Mouse (Mus musculus): ENCODE results near the gene Iglon5. TPM values are rescaled to one million over a fixed set of nuclear protein-coding genes. Genes with fewer than 3 reads are reported as not detected.
A peak's percentile ranks its signal among the peaks of the same experiment; 100 is the strongest.

The Iglon5 gene
- polyA plus RNA-seq, 1 experiment from 2014 or later = not detected

- H3K27me3 ChIP-seq (replicated peaks; ENCODE audit: insufficient read depth, low read length) = no peaks in the 10 kb centered on the region
- no peak overlapping the region for H3K9ac ChIP-seq (replicated peaks; ENCODE audit: low read depth)
- WGBS = 0% methylated on average over 5 of the region's 13 CpGs
- H3K4me2 ChIP-seq (replicated peaks; ENCODE audit: low read depth, low read length) = peak overlapping the region; percentile 59
- H3K36me3 ChIP-seq (ENCODE audit: insufficient read depth, low read length) = no peaks in the 10 kb centered on the region
- H3K9me3 ChIP-seq (ENCODE audit: low read length) = no peaks in the 10 kb centered on the region
- peak; percentile 14 for DNase-seq (ENCODE audit: low spot score)
- no peak overlapping the region for H3K27ac ChIP-seq (ENCODE audit: low read length)
- H3K4me1 ChIP-seq (ENCODE audit: insufficient read depth, low read depth, low read length) = no peaks in the 10 kb centered on the region
- ATAC-seq = peak; percentile 57
- no peak for TF ChIP-seq EP300 (IDR thresholded peaks at IDR 0.05)
- TF ChIP-seq CTCF (IDR thresholded peaks at IDR 0.05) = no peak
- H3K4me3 ChIP-seq (ENCODE audit: low read depth, low read length) = peak overlapping the region; percentile 31
Measured at GRCm38 (mm10) chr7:43490182-43490584, 308 bp upstream of the Iglon5 start.

- H3K4me3 ChIP-seq (ENCODE audit: low read depth, low read length) = no peak overlapping the region
- TF ChIP-seq EP300 (IDR thresholded peaks at IDR 0.05) (no peak), CTCF (IDR thresholded peaks at IDR 0.05) (no peak)
- H3K9ac ChIP-seq (replicated peaks; ENCODE audit: low read depth) = no peak overlapping the region
- no peak overlapping the region for H3K27ac ChIP-seq (ENCODE audit: low read length)
- no peaks in the 10 kb centered on the region for H3K9me3 ChIP-seq (ENCODE audit: low read length)
- H3K4me1 ChIP-seq (ENCODE audit: insufficient read depth, low read depth, low read length) = no peaks in the 10 kb centered on the region
- WGBS = 39% methylated on average over 5 of the region's 5 CpGs
- H3K36me3 ChIP-seq (ENCODE audit: insufficient read depth, low read length) = no peaks in the 10 kb centered on the region
- DNase-seq (ENCODE audit: low spot score) (no peak), ATAC-seq (no peak)
- H3K27me3 ChIP-seq (replicated peaks; ENCODE audit: insufficient read depth, low read length) = no peaks in the 10 kb centered on the region
- no peak overlapping the region for H3K4me2 ChIP-seq (replicated peaks; ENCODE audit: low read depth, low read length)
Measured at GRCm38 (mm10) chr7:43488646-43489045, 1.2 kb downstream of the Iglon5 start.

GRCm38 (mm10) chr7:43483236-43483635 lies 6.6 kb downstream of the Iglon5 start:
- 1% methylated on average over 10 of the region's 10 CpGs for WGBS
- ATAC-seq (no peak), DNase-seq (ENCODE audit: low spot score) (no peak)
- H3K4me1 ChIP-seq (ENCODE audit: insufficient read depth, low read depth, low read length) = no peaks in the 10 kb centered on the region
- no peak for TF ChIP-seq CTCF (IDR thresholded peaks at IDR 0.05)
- TF ChIP-seq EP300 (IDR thresholded peaks at IDR 0.05) = no peak
- H3K4me3 ChIP-seq (ENCODE audit: low read depth, low read length) = no peak overlapping the region
- no peaks in the 10 kb centered on the region for H3K36me3 ChIP-seq (ENCODE audit: insufficient read depth, low read length)
- no peak overlapping the region for H3K9ac ChIP-seq (replicated peaks; ENCODE audit: low read depth)
- H3K4me2 ChIP-seq (replicated peaks; ENCODE audit: low read depth, low read length) = no peak overlapping the region
- no peaks in the 10 kb centered on the region for H3K9me3 ChIP-seq (ENCODE audit: low read length)
- H3K27me3 ChIP-seq (replicated peaks; ENCODE audit: insufficient read depth, low read length) = no peaks in the 10 kb centered on the region
- no peak overlapping the region for H3K27ac ChIP-seq (ENCODE audit: low read length)

- Histone ChIP-seq H3K4me2 (replicated peaks; ENCODE audit: low read depth, low read length) (no peak overlapping the region), H3K27me3 (replicated peaks; ENCODE audit: insufficient read depth, low read length) (no peaks in the 10 kb centered on the region), H3K9ac (replicated peaks; ENCODE audit: low read depth) (no peak overlapping the region), H3K27ac (ENCODE audit: low read length) (no peak overlapping the region), H3K9me3 (ENCODE audit: low read length) (no peaks in the 10 kb centered on the region), H3K4me3 (ENCODE audit: low read depth, low read length) (no peak overlapping the region), H3K4me1 (ENCODE audit: insufficient read depth, low read depth, low read length) (no peaks in the 10 kb centered on the region), H3K36me3 (ENCODE audit: insufficient read depth, low read length) (no peaks in the 10 kb centered on the region)
- TF ChIP-seq EP300 (IDR thresholded peaks at IDR 0.05) = no peak
- no peak for TF ChIP-seq CTCF (IDR thresholded peaks at IDR 0.05)
- ATAC-seq (peak; percentile 33; the same call in 1 of the 2 replicates), DNase-seq (ENCODE audit: low spot score) (no peak)
- 45% methylated on average over 8 of the region's 8 CpGs for WGBS
Measured at GRCm38 (mm10) chr7:43482090-43482716, 7.7 kb downstream of the Iglon5 start.

DNA sequence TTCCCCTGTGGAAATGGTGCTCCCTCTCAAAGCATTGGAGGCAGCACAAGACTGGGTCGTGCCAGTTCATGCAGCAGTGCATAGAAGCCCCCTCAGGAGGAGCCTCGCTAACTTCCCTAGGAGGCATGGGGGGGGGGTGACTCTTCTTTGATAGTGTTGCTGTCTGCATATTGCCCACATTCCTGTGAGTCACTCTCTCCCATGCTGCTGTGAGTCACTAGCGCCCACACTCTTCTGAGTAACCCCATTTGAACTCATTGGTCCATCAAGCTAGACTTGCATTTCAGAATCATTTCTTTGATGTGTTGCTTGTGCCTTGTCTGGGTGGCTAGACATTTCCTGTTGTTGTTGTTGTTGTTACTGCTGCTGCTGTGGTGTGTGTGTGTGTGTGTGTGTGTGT lies 8.7 kb downstream of the Iglon5 start:
- TF ChIP-seq CTCF (IDR thresholded peaks at IDR 0.05) (no peak), EP300 (IDR thresholded peaks at IDR 0.05) (no peak)
- Histone ChIP-seq H3K4me1 (ENCODE audit: insufficient read depth, low read depth, low read length) (no peaks in the 10 kb centered on the region), H3K9me3 (ENCODE audit: low read length) (no peaks in the 10 kb centered on the region), H3K27me3 (replicated peaks; ENCODE audit: insufficient read depth, low read length) (no peaks in the 10 kb centered on the region), H3K27ac (ENCODE audit: low read length) (no peak overlapping the region), H3K9ac (replicated peaks; ENCODE audit: low read depth) (no peak overlapping the region), H3K36me3 (ENCODE audit: insufficient read depth, low read length) (no peaks in the 10 kb centered on the region), H3K4me2 (replicated peaks; ENCODE audit: low read depth, low read length) (no peak overlapping the region), H3K4me3 (ENCODE audit: low read depth, low read length) (no peak overlapping the region)
- 52% methylated on average over 3 of the region's 3 CpGs for WGBS
- DNase-seq (ENCODE audit: low spot score) (no peak), ATAC-seq (no peak)

DNA sequence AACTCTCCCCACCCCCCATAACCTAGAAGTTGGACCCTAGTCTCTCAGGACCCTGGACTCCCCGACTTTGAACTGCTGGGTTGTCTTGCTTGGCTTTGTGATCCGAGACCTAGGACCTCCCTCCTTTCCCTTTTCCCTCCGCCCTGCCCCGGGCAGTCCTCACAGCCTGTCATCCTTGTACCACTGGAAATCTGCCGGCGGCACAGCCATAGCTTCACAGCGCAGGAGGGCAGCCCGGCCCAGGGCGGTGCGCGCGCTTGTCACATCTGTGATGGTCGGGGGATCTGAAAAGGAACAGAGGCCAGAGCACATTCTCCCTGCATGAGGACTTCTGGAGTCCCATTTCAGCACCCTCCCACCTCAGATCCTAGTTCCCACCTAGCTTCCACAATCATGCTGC lies 13.5 kb downstream of the Iglon5 start:
- Histone ChIP-seq H3K4me3 (ENCODE audit: low read depth, low read length) (no peak overlapping the region), H3K36me3 (ENCODE audit: insufficient read depth, low read length) (no peaks in the 10 kb centered on the region), H3K9ac (replicated peaks; ENCODE audit: low read depth) (no peak overlapping the region), H3K4me1 (ENCODE audit: insufficient read depth, low read depth, low read length) (no peaks in the 10 kb centered on the region), H3K9me3 (ENCODE audit: low read length) (no peaks in the 10 kb centered on the region), H3K27me3 (replicated peaks; ENCODE audit: insufficient read depth, low read length) (0 out of 2 replicates have a peak, but pooled peaks cover 7% of the 10 kb centered on the region), H3K4me2 (replicated peaks; ENCODE audit: low read depth, low read length) (no peak overlapping the region), H3K27ac (ENCODE audit: low read length) (no peak overlapping the region)
- 8% methylated on average over 13 of the region's 13 CpGs for WGBS
- DNase-seq (ENCODE audit: low spot score) = no peak
- TF ChIP-seq EP300 (IDR thresholded peaks at IDR 0.05) = no peak
- no peak for TF ChIP-seq CTCF (IDR thresholded peaks at IDR 0.05)
- ATAC-seq = no peak
